Mouse (Mus musculus) frontal cortex, postnatal 10 days (tissue): ENCODE results near the gene Poc1a.
A peak's percentile ranks its signal among the peaks of the same experiment; 100 is the strongest.

Experiments used
- DNase-seq, 2 experiments: peaks; one replicate each; pipeline ENCODE4 v3.0.0; 2022; ENCODE audit warnings: low spot score in 2 of 2, mixed read lengths in 1 of 2

Poc1a gene

DNA sequence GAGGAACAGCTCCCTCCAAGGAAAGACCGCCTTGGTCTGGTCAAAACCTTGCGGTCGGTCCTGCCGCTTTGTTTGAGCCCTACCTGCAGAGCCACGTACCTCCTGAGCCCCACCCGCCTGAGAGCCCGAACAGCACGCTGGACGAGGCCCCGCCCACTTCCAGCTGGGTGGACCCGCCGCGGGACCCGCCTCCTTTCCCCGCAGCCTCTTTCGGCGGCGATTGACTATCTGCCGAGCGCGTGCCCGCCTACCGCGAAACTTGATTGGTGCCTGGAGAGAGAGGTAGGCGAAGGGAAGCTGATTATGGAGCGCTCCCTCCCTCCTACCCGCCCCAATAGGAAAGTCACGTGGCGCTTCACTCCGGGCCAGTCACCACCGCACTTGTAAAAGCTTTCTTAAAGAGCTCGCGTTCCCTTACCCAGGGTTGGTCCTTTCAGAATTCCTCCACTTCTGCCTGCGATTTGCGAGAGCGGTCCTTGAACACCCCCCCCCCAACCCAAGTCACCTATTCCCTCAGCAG, 86.8 kb downstream of the Poc1a start:
- DNase-seq, result peak; percentile 97

DNA sequence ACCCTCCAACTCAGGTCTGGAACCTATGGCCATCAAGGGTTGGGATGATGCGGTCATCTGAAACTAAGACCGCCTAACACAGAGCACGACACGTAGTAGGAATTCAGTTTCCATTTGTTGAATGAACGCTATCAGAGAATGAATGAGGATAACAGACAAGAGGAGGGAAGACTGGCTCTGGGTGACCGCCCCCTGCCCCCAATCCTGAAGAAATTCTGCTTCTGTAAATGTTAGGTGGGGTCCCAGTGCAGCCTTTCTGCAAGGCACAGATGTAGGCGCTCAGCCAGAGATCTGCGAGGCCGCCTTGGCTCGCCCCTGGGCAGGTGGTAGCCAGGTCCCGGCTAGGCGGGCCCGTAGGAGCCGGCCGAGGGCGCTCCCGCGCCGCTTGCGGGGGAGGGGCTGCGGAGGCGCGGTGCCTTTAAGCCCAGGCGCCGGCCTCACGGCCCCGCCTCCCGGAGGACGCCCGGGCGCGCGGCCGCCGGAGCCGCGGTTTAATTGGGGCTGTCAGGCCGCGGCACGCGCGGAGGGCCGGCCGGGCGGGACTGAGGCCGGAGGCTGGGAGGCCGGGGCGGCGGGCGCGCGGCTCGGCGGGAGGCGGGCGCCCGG, 87.4 kb downstream of the Poc1a start, which contains the start of gene Dusp7:
Gene Dusp7 (plus strand): TSS at position 521 of the 606 bp plus-strand sequence.
- peak in 1 of 2 experiments; percentile 83 for DNase-seq

DNA sequence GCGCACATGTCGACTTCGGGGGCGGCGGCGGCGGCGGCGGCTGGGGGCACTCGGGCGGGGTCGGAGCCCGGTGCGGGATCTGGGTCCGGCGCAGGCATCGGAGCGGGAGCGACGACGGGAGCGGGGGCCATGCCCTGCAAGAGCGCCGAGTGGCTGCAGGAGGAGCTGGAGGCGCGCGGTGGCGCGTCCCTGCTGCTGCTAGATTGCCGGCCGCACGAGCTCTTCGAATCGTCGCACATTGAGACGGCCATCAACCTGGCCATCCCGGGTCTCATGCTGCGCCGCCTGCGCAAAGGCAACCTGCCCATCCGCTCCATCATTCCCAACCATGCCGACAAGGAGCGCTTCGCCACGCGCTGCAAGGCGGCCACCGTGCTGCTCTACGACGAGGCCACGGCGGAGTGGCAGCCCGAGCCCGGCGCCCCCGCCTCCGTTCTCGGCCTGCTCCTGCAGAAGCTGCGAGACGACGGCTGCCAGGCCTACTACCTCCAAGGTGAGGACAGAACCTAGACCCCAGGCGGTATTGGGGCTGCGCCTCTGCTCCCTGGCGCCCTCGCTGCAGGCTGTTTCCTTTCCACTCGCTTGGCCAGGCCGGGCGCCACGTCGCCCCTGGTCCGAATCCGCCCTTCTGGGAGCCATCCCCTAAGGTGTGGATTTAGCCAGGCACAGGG, 88.1 kb downstream of the Poc1a start:
- peak in 1 of 2 experiments; percentile 53 for DNase-seq

DNA sequence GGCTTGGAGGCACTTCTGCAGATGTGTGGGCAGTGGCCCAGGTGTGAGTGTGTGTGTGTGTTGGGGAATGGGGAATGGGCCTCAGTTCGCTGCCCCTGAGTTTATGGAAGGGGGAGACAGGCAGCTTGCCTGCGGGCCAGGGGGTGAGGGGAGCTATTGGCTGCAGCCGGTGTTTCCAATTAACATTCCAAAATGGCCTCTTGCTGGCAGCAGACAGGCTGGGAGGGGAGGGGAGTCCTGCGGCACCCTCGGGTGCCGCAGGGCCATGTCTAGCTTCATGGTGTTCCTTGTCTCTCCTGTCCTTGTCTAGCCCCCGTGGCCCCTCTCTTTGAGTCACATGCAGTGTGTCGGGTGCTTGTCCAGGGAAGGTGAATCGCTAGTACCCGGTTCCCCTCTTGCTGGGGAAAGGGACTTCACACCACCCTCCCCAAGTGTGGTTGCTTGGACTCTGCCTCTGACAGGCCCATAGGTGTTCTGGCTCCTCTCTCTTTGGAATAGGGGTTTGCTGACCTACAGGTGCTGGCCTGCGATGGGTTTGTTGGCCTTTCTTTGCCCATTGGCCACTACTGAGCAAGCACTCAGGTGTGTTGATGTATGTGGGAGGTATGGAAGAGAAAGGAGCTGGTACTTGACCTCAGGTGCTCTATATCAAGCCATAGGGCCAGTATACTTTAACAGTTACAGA, 89.1 kb downstream of the Poc1a start:
- no peak for DNase-seq

DNA sequence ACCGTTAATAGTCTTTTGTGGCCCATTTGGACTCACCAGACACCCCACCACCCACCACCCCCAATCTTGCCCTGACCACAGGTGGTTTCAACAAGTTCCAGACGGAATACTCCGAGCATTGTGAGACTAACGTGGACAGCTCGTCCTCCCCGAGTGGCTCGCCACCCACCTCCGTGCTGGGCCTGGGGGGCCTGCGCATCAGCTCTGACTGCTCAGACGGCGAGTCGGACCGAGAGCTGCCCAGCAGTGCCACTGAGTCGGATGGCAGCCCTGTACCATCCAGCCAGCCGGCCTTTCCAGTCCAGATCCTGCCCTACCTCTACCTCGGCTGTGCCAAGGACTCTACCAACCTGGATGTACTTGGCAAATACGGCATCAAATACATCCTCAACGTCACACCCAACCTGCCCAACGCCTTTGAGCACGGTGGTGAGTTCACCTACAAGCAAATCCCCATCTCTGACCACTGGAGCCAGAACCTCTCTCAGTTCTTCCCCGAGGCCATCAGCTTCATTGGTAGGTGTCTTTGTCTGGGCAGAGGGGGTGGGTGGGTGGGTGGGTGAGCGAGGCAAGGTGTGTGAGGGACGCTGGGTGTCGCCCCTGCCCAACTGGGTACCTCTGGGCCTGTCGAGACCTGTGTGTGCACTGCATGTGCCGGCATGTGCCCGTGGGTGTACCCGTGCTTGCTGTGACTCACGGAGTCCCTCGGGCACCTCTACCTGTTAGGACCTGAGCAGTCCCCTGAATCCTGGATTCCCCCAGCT, 89.9 kb downstream of the Poc1a start:
- no peak for DNase-seq

DNA sequence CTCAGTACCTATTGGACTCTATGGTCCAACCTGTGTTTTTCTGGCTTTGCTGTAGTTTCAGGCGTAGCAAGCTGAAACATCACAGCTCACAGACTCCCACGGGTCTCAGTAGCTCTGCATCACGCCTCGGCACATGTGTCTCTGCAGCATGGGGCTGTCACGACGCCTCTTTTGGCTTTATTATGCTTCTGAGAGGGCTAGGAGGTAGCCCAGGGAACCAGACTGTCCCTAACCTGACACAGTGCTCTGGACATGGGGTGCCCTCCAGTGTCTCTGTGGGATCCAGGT, 90.5 kb downstream of the Poc1a start:
- DNase-seq, result no peak

DNA sequence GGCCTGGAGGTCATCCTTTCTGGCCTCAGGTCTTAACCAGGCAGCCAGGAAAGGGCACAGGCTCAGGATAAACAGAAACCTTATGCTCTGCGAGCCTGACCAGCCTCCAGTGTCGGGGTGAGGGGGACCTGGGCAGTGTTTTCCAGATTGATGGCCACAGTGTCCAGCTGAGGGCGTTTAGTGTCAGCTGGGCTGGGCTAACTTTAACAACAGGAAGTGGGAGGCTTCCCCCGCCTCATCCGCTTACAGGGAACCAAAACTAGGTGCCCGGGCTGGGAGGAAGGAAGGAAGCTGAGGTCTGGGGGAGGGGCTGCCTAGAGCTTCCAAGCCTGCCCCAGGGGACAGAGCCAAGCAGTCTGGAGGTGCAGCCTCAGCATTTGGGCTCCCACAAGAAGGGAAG, 90.9 kb downstream of the Poc1a start:
- peak; percentile 71 to 72 for DNase-seq

DNA sequence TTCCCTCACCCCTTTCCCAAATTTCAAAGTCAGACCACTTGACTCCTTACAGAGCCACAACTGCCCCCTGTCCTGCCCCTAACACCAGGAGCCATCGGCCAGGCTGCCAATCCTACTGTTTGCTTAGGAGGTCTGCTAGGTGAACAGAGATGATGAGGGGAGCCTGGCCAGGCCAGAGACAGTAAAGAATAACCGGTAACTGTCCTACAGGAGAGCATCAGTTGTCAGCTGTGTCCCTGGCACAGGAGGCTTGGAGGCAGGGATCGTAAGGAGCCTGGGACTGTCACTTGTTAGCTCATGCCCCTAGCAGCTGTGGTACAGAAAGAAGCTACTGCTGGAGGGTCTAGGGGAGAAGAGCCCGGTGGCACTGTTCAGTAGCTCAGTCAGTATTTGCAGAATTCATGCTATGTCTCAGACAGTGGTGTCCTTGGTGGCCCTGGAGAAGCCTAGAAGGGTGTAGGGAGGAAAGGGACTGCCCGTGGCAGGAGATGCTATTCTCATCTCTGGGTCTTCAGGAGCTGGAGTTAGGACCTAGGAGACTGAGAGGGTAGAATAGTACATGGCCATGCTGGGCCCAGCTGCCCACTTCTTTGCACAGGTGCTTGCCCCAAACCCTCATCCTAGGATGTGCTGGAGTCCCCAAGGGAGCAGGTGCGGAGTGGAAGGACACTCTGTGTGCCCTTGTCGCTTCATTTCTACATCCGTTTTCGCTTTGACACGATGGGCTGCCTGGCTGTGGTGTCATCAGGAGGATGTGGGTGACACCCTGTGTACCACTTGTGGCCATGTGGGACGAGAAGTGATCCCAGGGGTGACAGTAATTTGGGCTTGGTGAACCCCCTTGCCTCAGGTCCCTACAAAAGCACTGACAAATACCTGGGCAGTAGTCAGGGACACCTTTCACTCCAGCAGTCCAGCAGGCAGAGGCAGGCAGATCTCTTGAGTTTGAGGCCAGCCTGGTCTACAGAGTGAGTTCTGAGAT, 91.9 kb downstream of the Poc1a start:
- DNase-seq, result no peak

DNA sequence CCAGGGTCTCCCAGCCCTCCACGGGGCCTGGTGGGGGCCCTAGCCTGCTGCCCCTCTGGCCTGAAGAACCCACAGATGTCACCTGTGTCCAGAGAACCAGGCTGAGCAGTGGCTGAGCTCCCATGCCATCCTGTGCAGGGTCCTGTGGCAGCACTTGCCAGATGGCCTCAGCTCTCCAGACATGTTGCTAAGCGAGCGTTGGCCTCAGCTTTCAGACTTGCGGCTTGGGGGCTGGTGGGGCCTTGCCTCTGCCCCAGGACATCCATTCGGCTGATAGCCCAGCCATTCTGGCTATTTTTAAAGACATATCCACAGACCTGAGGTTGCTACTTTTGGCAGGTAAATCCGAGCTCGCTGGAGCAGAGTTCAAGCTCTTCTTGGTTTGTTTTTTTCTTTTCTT, 93.1 kb downstream of the Poc1a start:
- DNase-seq, result no peak

DNA sequence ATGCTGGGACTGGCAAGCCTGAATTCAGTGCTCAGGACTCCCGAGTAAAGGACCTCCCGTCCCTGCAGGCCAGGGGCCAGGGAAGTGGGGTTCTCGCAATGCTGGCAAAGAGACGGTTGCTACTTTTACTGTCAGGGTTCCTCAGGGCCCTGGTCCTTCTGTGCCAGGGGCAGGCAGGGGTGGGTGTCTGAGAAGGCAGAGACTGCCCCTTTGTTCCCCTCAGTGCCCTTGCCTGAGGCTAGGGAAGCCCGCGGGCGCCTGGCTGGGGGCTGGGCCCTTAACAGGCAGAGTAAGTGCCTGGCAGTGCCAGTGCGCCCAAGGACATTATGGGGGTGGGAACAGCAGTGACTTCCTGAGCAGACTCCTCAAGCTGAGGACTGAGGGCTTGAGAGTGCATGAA, 96.4 kb downstream of the Poc1a start:
- DNase-seq, result no peak

DNA sequence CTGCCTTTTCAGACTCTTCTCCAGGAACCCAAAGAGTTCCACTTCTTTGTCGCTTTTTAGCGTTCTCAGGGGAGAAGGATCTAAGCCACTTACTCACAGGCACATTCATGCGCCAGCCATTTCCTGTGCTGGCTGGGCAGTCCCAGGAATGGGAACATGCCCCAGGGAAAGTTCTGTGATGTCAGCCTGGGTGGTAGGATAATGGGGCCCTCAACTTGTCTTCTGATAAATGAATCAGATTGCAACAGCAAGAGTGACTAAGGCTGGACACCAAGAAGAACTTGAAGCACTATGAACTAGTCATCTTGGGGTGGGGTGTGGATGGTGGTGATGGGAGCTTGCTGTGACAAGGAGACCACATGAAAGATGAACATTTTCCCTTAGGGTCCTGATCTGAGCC, 97.2 kb downstream of the Poc1a start:
- DNase-seq, result no peak

DNA sequence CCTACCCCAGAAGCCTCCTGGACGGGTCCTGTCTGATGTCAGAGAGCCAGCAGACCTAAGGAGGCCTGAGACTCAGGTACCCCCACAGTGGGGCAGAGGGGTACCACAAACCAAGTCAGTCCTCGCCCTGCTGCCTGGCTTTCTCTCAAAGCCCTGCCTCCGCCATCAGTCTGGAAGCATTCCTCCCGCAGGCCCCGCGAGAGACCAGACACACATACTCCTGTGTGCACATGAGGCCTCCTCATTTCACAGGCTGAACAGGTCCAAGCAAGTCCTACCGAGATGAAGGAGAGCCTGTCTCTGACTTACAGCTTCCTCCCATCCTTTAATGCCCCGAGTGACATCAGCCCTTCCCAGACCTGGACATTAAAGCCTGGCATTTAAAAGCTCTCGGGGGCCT, 97.9 kb downstream of the Poc1a start:
- DNase-seq, result no peak

DNA sequence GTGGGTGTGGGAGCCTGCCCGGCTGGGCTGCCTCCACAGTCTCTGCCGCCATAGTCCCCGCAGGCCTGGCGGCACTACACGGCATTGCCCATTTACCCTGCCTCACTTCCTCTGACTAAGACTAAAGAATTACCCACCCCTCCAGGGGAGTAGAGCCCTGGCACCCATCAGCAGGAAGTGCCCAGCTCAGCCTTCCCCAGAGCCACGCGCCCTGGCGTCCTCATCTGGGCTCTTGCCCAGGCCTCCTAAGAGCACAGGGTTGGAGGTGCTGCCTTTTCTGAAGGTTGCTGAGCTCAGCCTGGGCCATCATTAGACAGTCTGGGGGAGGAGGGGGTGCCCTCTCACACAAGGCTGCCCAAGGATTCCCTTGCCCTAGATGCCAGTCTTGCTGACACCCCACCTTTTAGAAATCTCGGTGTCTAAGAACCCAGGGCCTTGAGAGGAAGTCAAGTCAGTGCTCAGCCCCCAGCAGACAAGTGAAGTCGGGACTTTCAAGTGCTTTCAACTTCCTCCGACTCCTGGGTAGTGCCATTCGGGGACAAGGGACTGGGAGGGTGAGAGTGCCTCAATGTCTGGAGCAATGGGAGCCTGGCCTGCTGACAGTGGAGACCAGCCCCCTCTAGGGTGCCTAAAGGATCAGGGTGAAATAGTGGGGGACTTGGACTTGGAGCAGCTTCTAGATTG, 105.5 kb downstream of the Poc1a start:
- no peak for DNase-seq

DNA sequence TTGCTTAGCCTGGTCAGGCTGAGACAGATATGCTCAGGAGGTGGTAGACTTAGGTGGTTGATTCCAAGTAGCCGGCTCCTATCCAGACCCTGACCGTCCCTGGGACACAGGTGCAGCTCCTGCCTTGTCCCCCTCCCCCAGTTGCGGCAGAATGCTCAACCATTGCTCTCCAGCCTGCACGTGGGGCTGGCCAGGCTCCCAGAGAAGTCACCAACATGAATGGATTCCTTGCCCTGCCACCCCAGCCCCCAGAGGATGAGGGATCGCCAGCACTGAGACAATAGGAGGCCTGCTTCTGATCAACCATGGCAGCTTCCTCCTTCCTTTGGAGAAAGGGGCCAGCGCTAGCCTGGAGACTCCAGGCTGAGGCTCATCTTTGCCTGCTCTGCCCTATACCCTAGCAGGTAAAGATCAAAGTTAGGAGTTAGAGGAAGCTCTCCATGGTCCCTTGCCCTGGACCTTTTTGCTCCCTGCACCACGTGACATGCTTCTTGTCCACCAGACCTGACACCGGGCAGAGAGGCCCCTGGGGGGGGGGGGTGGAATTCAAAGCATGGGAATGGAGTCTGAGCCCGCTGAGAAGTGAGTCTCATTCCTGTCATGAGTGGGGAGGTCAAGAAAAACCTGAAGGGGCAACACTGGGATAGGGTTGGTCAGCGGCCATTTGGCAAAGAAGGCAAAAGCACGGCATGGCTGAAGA, 112.1 kb downstream of the Poc1a start:
- no peak for DNase-seq

DNA sequence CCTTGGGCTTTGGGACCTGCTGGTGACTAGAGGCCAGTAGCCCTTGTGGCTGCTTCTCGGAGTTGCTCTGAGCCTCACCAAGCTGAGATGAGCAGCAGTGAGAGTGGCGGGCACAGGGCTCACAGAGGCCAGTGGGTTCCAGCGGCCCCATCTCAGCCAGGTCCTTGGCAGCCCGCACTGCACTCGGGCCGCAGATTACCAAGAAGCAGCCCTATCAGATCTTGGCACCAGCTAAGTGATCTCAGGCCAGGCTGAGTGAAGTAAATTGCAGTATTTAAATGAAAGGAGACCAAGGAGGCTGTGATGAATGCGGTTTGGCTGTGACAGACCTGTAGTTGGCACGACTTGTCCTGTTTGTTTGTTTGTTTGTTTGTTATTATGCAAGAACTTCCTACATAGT, 112.7 kb downstream of the Poc1a start:
- no peak for DNase-seq

DNA sequence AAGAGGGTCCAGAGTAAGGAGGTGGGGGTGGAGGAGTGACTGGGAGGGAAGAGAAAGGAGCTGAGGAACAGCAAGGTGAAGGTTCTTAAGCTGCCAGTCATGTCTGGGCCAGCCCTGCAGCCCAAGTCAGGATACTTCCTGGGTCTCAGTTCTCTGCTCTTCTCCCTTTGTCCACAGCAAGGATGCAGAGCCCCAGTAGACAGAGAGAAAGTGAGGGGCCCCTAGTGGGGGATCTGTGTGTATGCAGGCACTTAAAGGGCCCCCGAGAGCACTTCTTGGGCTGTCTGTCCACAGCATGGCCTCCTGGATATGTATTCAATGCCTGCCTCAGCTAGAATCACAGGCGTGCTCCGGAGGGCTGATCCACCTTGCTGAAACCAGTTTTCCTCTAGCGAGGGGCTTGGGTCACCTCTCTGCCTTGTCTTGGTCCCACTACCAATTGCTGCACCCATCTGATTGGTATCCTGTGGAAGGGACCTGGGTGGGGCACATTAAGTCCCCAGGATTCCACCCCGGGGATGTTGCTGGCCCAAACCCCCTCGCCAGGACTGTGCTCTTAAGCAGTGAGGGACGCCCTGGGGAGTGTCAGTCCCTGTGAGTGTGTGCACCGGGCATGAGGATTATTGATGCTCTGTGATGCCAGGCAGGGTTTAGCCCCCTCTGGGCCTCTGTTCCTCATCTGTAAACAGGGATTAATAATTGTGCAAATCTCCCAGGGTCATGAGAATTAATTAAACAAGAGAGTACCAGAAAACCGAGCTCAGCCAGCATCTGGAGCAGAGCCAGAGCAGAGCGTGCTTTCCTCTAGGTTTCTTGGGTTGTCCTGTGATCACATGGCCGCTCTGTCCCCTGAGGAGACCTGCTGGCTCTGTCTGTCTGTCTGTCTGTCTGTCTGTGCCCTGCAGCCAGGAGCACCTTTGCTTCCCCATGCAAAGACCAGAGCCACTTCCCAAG, 114.1 kb downstream of the Poc1a start:
- no peak for DNase-seq

DNA sequence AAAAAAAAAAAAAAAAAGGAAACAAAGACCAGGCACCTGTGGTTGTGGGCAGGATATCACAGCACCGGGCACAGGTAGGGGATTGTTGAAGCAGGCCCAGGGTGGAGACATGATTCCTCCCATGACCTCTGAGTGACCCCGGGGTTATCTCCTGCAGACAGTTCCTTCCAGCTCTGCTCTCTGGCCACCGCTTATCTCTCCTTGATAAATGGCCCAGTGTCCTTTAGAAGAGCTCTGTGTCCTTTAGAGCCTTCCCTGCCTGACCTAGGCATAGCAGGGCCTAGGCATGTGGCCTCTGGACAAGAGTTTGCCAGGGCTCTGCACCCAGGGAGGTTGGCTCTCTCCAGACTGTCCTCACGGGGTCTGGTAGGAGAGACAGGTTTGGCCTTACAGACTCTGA, 116.9 kb downstream of the Poc1a start:
- DNase-seq, result no peak

DNA sequence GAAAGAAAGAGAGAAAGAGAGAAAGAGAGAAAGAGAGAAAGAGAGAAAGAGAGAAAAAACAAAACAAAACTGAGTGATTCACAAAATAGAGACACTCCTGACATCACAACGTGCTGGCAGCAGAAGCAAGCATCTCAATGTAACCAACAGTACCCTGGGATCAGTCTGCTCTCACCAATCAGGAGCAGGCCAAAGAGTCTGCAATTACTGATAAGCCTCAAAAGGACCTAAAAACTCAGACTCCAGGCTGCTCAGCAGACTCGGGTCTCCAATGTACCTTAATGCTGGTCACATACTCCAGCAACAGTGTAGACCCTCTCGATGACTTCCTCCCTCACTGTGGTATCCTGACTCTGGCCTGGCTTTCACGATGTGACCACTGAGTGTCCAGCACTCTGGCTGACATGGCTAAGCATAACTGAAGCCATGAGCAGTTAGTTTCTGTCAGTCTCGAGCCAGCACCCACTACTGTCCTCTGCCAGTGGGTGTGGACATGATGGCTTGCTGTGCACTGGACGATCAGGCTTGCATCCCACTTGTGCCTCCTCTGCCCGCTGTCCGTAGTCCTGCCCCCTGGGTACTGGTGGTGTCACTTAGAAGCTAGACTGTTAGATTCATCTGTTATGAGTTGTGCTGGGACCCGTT, 117.9 kb downstream of the Poc1a start:
- DNase-seq, result no peak
